Mouse (Mus musculus): Measurements from ENCODE around the gene Gm28308. TPM values are rescaled to one million over a fixed set of nuclear protein-coding genes. Genes with fewer than 3 reads are reported as not detected.

Gm28308 gene
- total and polyA plus RNA-seq, 3 experiments = not detected

GRCm38 (mm10) chr6:52168191-52169055 is 44.7 kb downstream of the Gm28308 start:
- H3K79me2 ChIP-seq (replicated peaks; ENCODE audit: control insufficient read depth, extremely low read depth, insufficient read depth, poor library complexity, severe bottlenecking) = no peaks in the 10 kb centered on the region
- H3K4me1 ChIP-seq (ENCODE audit: control insufficient read depth in 1 of 2, insufficient read depth in 2 of 2) = no peaks in the 10 kb centered on the region
- DNase-seq (ENCODE audit: extremely low read depth) = no peak
- no peak overlapping the region for H3K27ac ChIP-seq (ENCODE audit: insufficient read depth, low read depth)
- TF ChIP-seq BHLHE40 (IDR thresholded peaks at IDR 0.05; ENCODE audit: low read depth, low read length) = no peak
- TF ChIP-seq CHD1 (IDR thresholded peaks at IDR 0.05; ENCODE audit: low read depth, low read length) = no peak
- no peak for TF ChIP-seq E2F4 (IDR thresholded peaks at IDR 0.05; ENCODE audit: insufficient replicate concordance, low read depth, low read length)
- TF ChIP-seq KAT2A (IDR thresholded peaks at IDR 0.05; ENCODE audit: insufficient replicate concordance, low read length) = no peak
- no peak for TF ChIP-seq CHD2 (IDR thresholded peaks at IDR 0.05; ENCODE audit: low read length)
- TF ChIP-seq UBTF (IDR thresholded peaks at IDR 0.05; ENCODE audit: low read depth, low read length) = no peak
- TF ChIP-seq JUND (conservative IDR thresholded peaks at IDR 0.05; ENCODE audit: low read depth, low read length) = no peak
- no peak for TF ChIP-seq RCOR1 (conservative IDR thresholded peaks at IDR 0.05; ENCODE audit: low read depth, low read length)
- TF ChIP-seq JUN (IDR thresholded peaks at IDR 0.05; ENCODE audit: insufficient read depth, low read depth, low read length) = no peak
- TF ChIP-seq MAZ (IDR thresholded peaks at IDR 0.05; ENCODE audit: low read depth, low read length) = no peak
- no peak for TF ChIP-seq NRF1 (IDR thresholded peaks at IDR 0.05; ENCODE audit: low read depth, low read length)
- TF ChIP-seq EP300 (IDR thresholded peaks at IDR 0.05; ENCODE audit: low read length) = no peak
- TF ChIP-seq ETS1 (conservative IDR thresholded peaks at IDR 0.05; ENCODE audit: low read depth, low read length) = no peak
- TF ChIP-seq MAX (IDR thresholded peaks at IDR 0.05; ENCODE audit: low read length) = no peak
- no peak for TF ChIP-seq POLR2A (IDR thresholded peaks at IDR 0.05; ENCODE audit: low read depth, low read length)
- TF ChIP-seq SIN3A (IDR thresholded peaks at IDR 0.05; ENCODE audit: low read length) = no peak
- no peak for TF ChIP-seq ZC3H11A (IDR thresholded peaks at IDR 0.05; ENCODE audit: low read depth, low read length)
- TF ChIP-seq MYC (IDR thresholded peaks at IDR 0.05; ENCODE audit: low read depth, low read length) = no peak
- no peak for TF ChIP-seq ZKSCAN1 (IDR thresholded peaks at IDR 0.05; ENCODE audit: borderline replicate concordance, low read depth, low read length)
- peaks cover 3% of the 10 kb centered on the region for H3K9me3 ChIP-seq (replicated peaks; ENCODE audit: low read length)
- H3K4me3 ChIP-seq (replicated peaks in 1 of 3; ENCODE audit: low read depth in 2 of 3, low read length in 2 of 3, poor library complexity in 1 of 3) = no peak overlapping the region
- no peak overlapping the region for H3K9ac ChIP-seq (ENCODE audit: insufficient read depth, low read depth)
- no peaks in the 10 kb centered on the region for H3K27me3 ChIP-seq (replicated peaks)
- H3K4me2 ChIP-seq (ENCODE audit: insufficient read depth, low read depth, poor library complexity, severe bottlenecking) = no peak overlapping the region
- in situ Hi-C loops (cut with MboI; ENCODE audit: low pct_ligation_motif_present, low pct_unique_long_range_greater_than_20kb, low sequenced_read_pairs) (no loop called here), dilution Hi-C loops (cut with MboI; ENCODE audit: extremely low pct_ligation_motif_present, extremely low pct_unique_long_range_greater_than_20kb, low sequenced_read_pairs) (no loop called here)
- peaks cover 5 to 40% of the 10 kb centered on the region in 2 experiments for H3K36me3 ChIP-seq (replicated peaks in 1 of 2; ENCODE audit: control insufficient read depth in 1 of 2, insufficient read depth in 1 of 2, low read length in 1 of 2)

- dilution Hi-C loops (cut with MboI; ENCODE audit: extremely low pct_ligation_motif_present, extremely low pct_unique_long_range_greater_than_20kb, low sequenced_read_pairs) (no loop called here), in situ Hi-C loops (cut with MboI; ENCODE audit: low pct_ligation_motif_present, low pct_unique_long_range_greater_than_20kb, low sequenced_read_pairs) (no loop called here)
- no peak for TF ChIP-seq MXI1 (IDR thresholded peaks at IDR 0.05; ENCODE audit: low read depth, low read length)
- Histone ChIP-seq H3K27me3 (replicated peaks) (no peaks in the 10 kb centered on the region), H3K36me3 (replicated peaks in 1 of 2; ENCODE audit: control insufficient read depth in 1 of 2, insufficient read depth in 1 of 2, low read length in 1 of 2) (peaks cover 9 to 47% of the 10 kb centered on the region in 2 experiments), H3K4me3 (replicated peaks in 1 of 3; ENCODE audit: low read depth in 2 of 3, low read length in 2 of 3, poor library complexity in 1 of 3) (no peak overlapping the region), H3K9ac (ENCODE audit: insufficient read depth, low read depth) (no peak overlapping the region), H3K4me1 (ENCODE audit: control insufficient read depth in 1 of 2, insufficient read depth in 2 of 2) (no peaks in the 10 kb centered on the region), H3K79me2 (replicated peaks; ENCODE audit: control insufficient read depth, extremely low read depth, insufficient read depth, poor library complexity, severe bottlenecking) (no peaks in the 10 kb centered on the region), H3K9me3 (replicated peaks; ENCODE audit: low read length) (peaks cover 3% of the 10 kb centered on the region), H3K4me2 (ENCODE audit: insufficient read depth, low read depth, poor library complexity, severe bottlenecking) (no peak overlapping the region), H3K27ac (ENCODE audit: insufficient read depth, low read depth) (no peak overlapping the region)
- no peak for DNase-seq (ENCODE audit: extremely low read depth)
These were observed 45.4 kb downstream of the Gm28308 start for GRCm38 (mm10) chr6:52167736-52168161.
